Mouse (Mus musculus): ENCODE data around the gene Rwdd3. TPM values are rescaled to one million over a fixed set of nuclear protein-coding genes. Genes with fewer than 3 reads are reported as not detected.

Gene Rwdd3
- polyA plus RNA-seq, 1 experiment from 2014 or later, result 5.1 TPM

DNA sequence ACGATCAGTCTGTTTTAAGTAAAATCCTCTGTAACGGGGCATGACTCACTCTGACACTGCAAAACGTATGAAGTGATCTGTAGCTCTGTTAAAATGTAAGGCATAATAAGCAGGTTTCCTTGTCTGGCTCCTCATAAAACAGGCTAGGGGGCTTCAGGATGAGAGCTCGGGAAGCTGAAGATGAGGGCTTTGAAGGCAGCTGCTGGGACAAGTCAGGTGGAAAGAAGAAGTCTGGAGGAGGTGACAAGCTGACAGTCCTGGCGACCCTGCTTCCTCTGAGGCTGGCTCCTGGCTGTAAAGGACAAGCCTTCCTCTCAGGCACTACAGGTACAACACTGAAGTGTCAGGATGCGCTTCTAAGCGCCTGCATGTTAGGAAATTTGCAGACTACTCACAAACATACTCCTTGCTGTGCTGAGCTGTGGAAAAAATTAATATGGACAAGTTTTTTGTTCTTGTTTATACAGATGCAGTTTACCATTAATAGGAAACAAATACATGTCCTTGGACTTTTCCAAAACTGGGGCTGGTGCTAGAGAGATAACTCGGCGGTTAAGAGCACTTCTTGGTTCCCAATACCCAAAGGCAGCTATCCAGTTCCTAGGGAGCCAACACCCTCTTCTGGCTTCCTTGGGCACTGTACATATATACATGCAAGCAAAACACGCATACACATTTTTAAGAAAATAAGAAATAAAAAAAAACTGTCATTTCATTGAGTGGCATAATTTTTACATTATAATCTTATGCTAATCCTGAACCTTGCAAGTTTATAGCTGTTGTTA, 13.8 kb downstream of the Rwdd3 start:
- TF ChIP-seq CTCF (IDR thresholded peaks at IDR 0.05), result no peak
- Histone ChIP-seq H3K27ac (ENCODE audit: low read length) (no peak overlapping the region), H3K4me2 (replicated peaks; ENCODE audit: low read depth, low read length) (no peak overlapping the region), H3K9ac (replicated peaks; ENCODE audit: low read depth) (no peak overlapping the region), H3K9me3 (ENCODE audit: low read length) (no peaks in the 10 kb centered on the region), H3K36me3 (ENCODE audit: insufficient read depth, low read length) (no peaks in the 10 kb centered on the region), H3K27me3 (replicated peaks; ENCODE audit: insufficient read depth, low read length) (no peaks in the 10 kb centered on the region), H3K4me3 (ENCODE audit: low read depth, low read length) (no peak overlapping the region), H3K4me1 (ENCODE audit: insufficient read depth, low read depth, low read length) (no peaks in the 10 kb centered on the region)
- ATAC-seq (no peak), DNase-seq (ENCODE audit: low spot score) (no peak)
- 76% methylated on average over 10 of the region's 10 CpGs for WGBS

DNA sequence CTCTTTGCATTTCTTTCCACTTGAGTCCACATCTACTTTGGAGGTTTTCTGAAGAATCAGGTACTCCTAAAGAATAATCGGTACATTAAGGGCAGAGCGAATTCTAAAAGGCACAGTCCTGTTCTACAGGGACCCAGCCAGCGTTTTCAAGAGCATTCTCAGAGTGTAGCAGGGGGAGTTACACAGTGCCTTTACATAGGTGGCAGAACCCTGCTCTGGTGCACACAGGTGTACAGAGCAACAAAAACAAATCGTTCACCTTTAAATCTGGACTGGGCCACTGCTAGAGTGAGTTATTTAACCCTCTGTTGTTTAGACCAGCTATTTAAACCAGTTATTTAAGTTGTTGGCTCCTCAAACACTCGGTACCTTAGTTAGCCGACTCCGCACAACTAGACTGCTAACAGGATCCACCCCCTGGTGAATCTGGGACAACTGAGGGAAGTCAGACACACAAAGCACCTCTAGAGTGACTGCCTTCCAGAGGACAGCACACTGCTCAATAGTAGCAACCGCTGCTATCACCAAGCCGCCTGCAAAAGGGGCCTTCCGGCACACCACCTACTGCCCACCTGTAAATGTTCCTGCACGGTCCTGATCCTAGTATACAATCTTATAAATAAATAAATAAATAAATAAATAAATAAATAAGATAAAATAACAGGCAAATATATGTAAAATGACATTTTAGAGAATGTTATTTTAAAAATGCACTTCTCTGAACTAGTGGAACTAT, 14.9 kb downstream of the Rwdd3 start:
- TF ChIP-seq CTCF (IDR thresholded peaks at IDR 0.05) (no peak), EP300 (IDR thresholded peaks at IDR 0.05) (no peak)
- Histone ChIP-seq H3K4me2 (replicated peaks; ENCODE audit: low read depth, low read length) (no peak overlapping the region), H3K4me3 (ENCODE audit: low read depth, low read length) (no peak overlapping the region), H3K9ac (replicated peaks; ENCODE audit: low read depth) (no peak overlapping the region), H3K4me1 (ENCODE audit: insufficient read depth, low read depth, low read length) (no peaks in the 10 kb centered on the region), H3K9me3 (ENCODE audit: low read length) (no peaks in the 10 kb centered on the region), H3K36me3 (ENCODE audit: insufficient read depth, low read length) (no peaks in the 10 kb centered on the region), H3K27me3 (replicated peaks; ENCODE audit: insufficient read depth, low read length) (no peaks in the 10 kb centered on the region), H3K27ac (ENCODE audit: low read length) (no peak overlapping the region)
- no peak for ATAC-seq
- WGBS, result 70% methylated on average over 11 of the region's 11 CpGs
- no peak for DNase-seq (ENCODE audit: low spot score)

DNA sequence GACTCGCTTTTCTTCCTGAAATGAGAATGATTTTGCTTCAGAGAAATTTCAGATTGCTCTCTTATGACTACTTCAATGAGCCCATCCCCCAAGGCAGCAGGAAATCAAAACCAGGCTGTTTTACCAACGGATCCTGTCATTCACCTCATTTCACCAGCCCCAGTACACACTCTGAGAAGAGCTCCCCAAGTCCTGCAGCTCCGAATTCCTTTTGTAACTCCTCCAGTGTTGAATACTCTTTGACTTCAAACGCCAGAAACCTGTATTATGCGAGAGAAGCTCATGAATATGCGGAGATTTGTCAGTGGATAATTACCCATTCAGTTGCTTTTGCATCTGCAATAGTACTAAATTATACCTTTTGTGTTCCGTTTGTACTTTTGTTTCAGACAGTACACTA, 15.5 kb downstream of the Rwdd3 start:
- Histone ChIP-seq H3K9me3 (ENCODE audit: low read length) (no peaks in the 10 kb centered on the region), H3K4me2 (replicated peaks; ENCODE audit: low read depth, low read length) (no peak overlapping the region), H3K36me3 (ENCODE audit: insufficient read depth, low read length) (no peaks in the 10 kb centered on the region), H3K4me3 (ENCODE audit: low read depth, low read length) (no peak overlapping the region), H3K4me1 (ENCODE audit: insufficient read depth, low read depth, low read length) (no peaks in the 10 kb centered on the region), H3K27ac (ENCODE audit: low read length) (no peak overlapping the region), H3K27me3 (replicated peaks; ENCODE audit: insufficient read depth, low read length) (no peaks in the 10 kb centered on the region), H3K9ac (replicated peaks; ENCODE audit: low read depth) (no peak overlapping the region)
- no peak for DNase-seq (ENCODE audit: low spot score)
- WGBS, result 47% methylated on average over 7 of the region's 7 CpGs
- no peak for ATAC-seq
- TF ChIP-seq EP300 (IDR thresholded peaks at IDR 0.05), result no peak
- no peak for TF ChIP-seq CTCF (IDR thresholded peaks at IDR 0.05)

DNA sequence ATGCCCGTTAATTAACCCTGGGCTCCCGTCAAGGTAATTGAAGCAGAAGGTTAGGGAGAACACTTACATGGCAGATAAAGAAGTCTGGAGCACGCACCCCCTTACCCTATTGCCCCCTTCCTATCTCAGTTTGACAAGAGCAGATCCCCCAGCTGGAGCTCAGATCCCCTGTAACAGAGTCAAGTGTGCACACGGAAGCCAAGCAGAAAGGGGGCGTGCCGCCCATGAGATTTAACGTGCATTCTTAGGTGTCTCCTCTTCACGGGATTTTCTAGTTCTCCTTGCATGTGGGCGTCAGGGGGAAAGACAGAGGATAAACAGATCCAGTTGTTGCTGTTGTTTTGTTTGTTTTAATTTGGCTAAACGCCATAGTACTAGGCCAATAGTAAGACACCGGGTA, 37.6 kb downstream of the Rwdd3 start:
- no peak for ATAC-seq
- H3K27me3 ChIP-seq (replicated peaks; ENCODE audit: insufficient read depth, low read length), result no peaks in the 10 kb centered on the region
- TF ChIP-seq EP300 (IDR thresholded peaks at IDR 0.05) (no peak), CTCF (IDR thresholded peaks at IDR 0.05) (no peak)

GRCm38 (mm10) chr3:121133039-121133438, 38.5 kb downstream of the Rwdd3 start:
- Histone ChIP-seq H3K4me2 (replicated peaks; ENCODE audit: low read depth, low read length) (no peak overlapping the region), H3K9ac (replicated peaks; ENCODE audit: low read depth) (no peak overlapping the region), H3K36me3 (ENCODE audit: insufficient read depth, low read length) (no peaks in the 10 kb centered on the region), H3K4me3 (ENCODE audit: low read depth, low read length) (no peak overlapping the region), H3K4me1 (ENCODE audit: insufficient read depth, low read depth, low read length) (no peaks in the 10 kb centered on the region), H3K27ac (ENCODE audit: low read length) (no peak overlapping the region), H3K9me3 (ENCODE audit: low read length) (no peaks in the 10 kb centered on the region), H3K27me3 (replicated peaks; ENCODE audit: insufficient read depth, low read length) (no peaks in the 10 kb centered on the region)
- no peak for DNase-seq (ENCODE audit: low spot score)
- WGBS, result 71% methylated on average over 5 of the region's 5 CpGs
- TF ChIP-seq EP300 (IDR thresholded peaks at IDR 0.05), result no peak
- TF ChIP-seq CTCF (IDR thresholded peaks at IDR 0.05), result no peak
- ATAC-seq, result no peak

More for the DNA sequence above, 37.6 kb downstream of the Rwdd3 start:
- Histone ChIP-seq H3K27ac (ENCODE audit: low read length) (no peak overlapping the region), H3K4me3 (ENCODE audit: low read depth, low read length) (no peak overlapping the region), H3K4me2 (replicated peaks; ENCODE audit: low read depth, low read length) (no peak overlapping the region), H3K9me3 (ENCODE audit: low read length) (no peaks in the 10 kb centered on the region), H3K36me3 (ENCODE audit: insufficient read depth, low read length) (no peaks in the 10 kb centered on the region), H3K4me1 (ENCODE audit: insufficient read depth, low read depth, low read length) (no peaks in the 10 kb centered on the region), H3K9ac (replicated peaks; ENCODE audit: low read depth) (no peak overlapping the region)
- 71% methylated on average over 11 of the region's 11 CpGs for WGBS
- no peak for DNase-seq (ENCODE audit: low spot score)

GRCm38 (mm10) chr3:121127171-121127570, 44.3 kb downstream of the Rwdd3 start:
- DNase-seq (ENCODE audit: low spot score) (no peak), ATAC-seq (no peak)
- H3K27me3 ChIP-seq (replicated peaks; ENCODE audit: insufficient read depth, low read length), result no peaks in the 10 kb centered on the region
- H3K4me2 ChIP-seq (replicated peaks; ENCODE audit: low read depth, low read length), result no peak overlapping the region
- H3K4me1 ChIP-seq (ENCODE audit: insufficient read depth, low read depth, low read length), result no peaks in the 10 kb centered on the region
- 87% methylated on average over 2 of the region's 2 CpGs for WGBS
- H3K9ac ChIP-seq (replicated peaks; ENCODE audit: low read depth), result no peak overlapping the region
- no peak overlapping the region for H3K4me3 ChIP-seq (ENCODE audit: low read depth, low read length)
- TF ChIP-seq CTCF (IDR thresholded peaks at IDR 0.05) (no peak), EP300 (IDR thresholded peaks at IDR 0.05) (no peak)
- H3K9me3 ChIP-seq (ENCODE audit: low read length), result no peaks in the 10 kb centered on the region
- H3K36me3 ChIP-seq (ENCODE audit: insufficient read depth, low read length), result no peaks in the 10 kb centered on the region
- no peak overlapping the region for H3K27ac ChIP-seq (ENCODE audit: low read length)

All from lung, postnatal 0 days (tissue).